Comparison of ENCODE assay signal across 12 mouse cellular contexts in the genomic region with DNA sequence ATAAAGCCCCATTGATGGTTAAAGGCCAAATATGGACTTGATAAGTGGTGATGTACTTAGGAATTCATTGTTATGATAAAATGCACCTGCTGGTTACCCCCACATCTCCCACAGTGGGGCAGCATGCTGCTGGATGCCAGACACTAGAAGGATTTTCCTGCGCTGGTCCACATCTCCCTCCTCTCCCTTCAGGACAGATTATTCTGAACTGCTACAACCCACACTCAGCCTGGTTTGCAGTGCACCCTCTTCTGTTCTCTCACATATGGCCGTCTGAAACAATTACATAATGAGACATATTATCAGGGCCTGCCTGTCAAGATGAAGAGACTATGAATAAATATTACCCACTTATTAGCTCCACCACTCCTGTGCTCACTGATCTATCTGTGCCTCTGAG.
DNase-seq lines count a peak whose midpoint lies in the region; ATAC-seq and TF ChIP-seq lines count a peak whose summit lies in the region.
"Had no signal": no experiment of that assay in that cellular context is flagged by ENCODE, and none has a peak within 500 bp of the region (broad histone marks: within the 10 kb centered on the region; RNA-seq: fewer than 3 reads in every experiment).

No protein-coding gene starts in this region.

- H3K4me1 ChIP-seq in stomach, postnatal 0 days (replicated peaks; ENCODE audit: control insufficient read depth, insufficient read depth), result no peaks in the 10 kb centered on the region

- WGBS in stomach, postnatal 0 days, result 32% methylated on average over 2 of the region's 2 CpGs

- TF ChIP-seq CTCF in stomach, postnatal 0 days (IDR thresholded peaks at IDR 0.05; ENCODE audit: low read depth), result peak; percentile 21; the same call in 1 of the 2 replicates

- H3K9ac ChIP-seq in stomach, postnatal 0 days (ENCODE audit: low read length), result no peak overlapping the region

- no peaks in the 10 kb centered on the region for H3K27me3 ChIP-seq in stomach, postnatal 0 days (ENCODE audit: control insufficient read depth, insufficient read depth, low read length)

- peak; percentile 26 to 46 for DNase-seq in frontal cortex, adult 2 months (ENCODE audit: extremely low spot score in 1 of 2, low spot score in 1 of 2)
- no peak for DNase-seq in frontal cortex, postnatal 10 days (ENCODE audit: low spot score in 2 of 2)
- peak; percentile 31 for DNase-seq in right cerebral cortex, adult 18-20 months
- no peak for DNase-seq in right cerebral cortex, postnatal 14 days
- DNase-seq in layer of hippocampus, adult 8-10 months (ENCODE audit: low spot score in 2 of 2), result peak; percentile 64 to 66
- DNase-seq in stomach, postnatal 0 days (ENCODE audit: low spot score), result no peak
- no peak for DNase-seq in gastrocnemius, adult 18-20 months (ENCODE audit: low spot score)
- no peak for DNase-seq in lung, postnatal 36 days
- DNase-seq: cerebellum, postnatal 10 days; heart, adult 18-20 months had no signal

- no peak overlapping the region for H3K4me3 ChIP-seq in stomach, postnatal 0 days (ENCODE audit: low read depth, low read length)
- H3K4me3 ChIP-seq: erythroblast, embryonic 14.5 days had no signal

- H3K4me2 ChIP-seq in stomach, postnatal 0 days (replicated peaks; ENCODE audit: low read depth), result no peak overlapping the region
- H3K4me2 ChIP-seq: liver, embryonic 11.5 days had no signal

- TF ChIP-seq EP300 in stomach, postnatal 0 days (optimal IDR thresholded peaks at IDR 0.05), result no peak

- H3K27ac ChIP-seq in stomach, postnatal 0 days (replicated peaks), result no peak overlapping the region

- no peak for ATAC-seq in stomach, postnatal 0 days (ENCODE audit: low FRiP score, low TSS enrichment)

- H3K9me3 ChIP-seq in stomach, postnatal 0 days (ENCODE audit: control insufficient read depth, low read length), result no peaks in the 10 kb centered on the region

- H3K36me3 ChIP-seq in stomach, postnatal 0 days (ENCODE audit: control insufficient read depth, insufficient read depth, low read length), result no peaks in the 10 kb centered on the region

Comparison
In these comparisons a context has a peak if more than half of its experiments do, and no peak if none do; other contexts are left out.
1. DNase-seq: peak in frontal cortex, adult 2 months (2 of 2), right cerebral cortex, adult 18-20 months (single experiment) and layer of hippocampus, adult 8-10 months (2 of 2); none in frontal cortex, postnatal 10 days (0 of 2), right cerebral cortex, postnatal 14 days (single experiment), stomach, postnatal 0 days (single experiment), gastrocnemius, adult 18-20 months (single experiment) and lung, postnatal 36 days (single experiment).